Mouse (Mus musculus) thymus, adult 2 months (tissue): ENCODE measurements around the gene Itpr2.

Experiments used
- CTCF ChIP-seq: fragments of 200-500 bp; IDR thresholded peaks from 2 replicates; pipeline ENCODE4 v1.5.1; 2012; ENCODE audit warnings: mild to moderate bottlenecking, control low read depth, low read length, moderate library complexity, borderline replicate concordance; ENCODE audit not compliant: control insufficient read depth, poor library complexity, insufficient read depth; ENCODE audit errors: extremely low read depth
- POLR2A ChIP-seq: fragments of 200-500 bp; IDR thresholded peaks from 2 replicates; pipeline ENCODE4 v1.6.1; 2012; ENCODE audit warnings: mild to moderate bottlenecking, low read length, control low read depth, moderate library complexity; ENCODE audit not compliant: control insufficient read depth, poor library complexity, insufficient read depth; ENCODE audit errors: extremely low read depth

DNA sequence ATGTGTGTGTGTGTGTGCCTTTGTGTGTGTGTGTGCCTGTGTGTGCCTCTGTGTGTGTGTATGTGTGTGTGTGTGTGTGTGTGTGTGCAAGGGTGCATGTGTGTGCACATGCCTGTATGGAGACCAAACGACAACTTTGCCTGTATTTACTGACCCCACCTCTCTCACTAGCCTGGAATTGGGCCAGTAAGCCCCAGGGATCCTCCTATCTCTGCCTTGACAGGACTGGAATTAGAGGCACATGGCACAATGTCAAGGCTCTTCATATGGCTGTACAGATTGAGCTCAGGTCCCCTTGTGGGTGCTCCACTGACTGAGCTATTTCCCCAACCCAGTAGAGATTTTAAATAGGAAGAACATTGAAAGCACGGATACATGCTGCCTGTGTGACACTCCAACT is 198.7 kb downstream of the Itpr2 start:
- TF ChIP-seq POLR2A (no peak), CTCF (no peak)
